Mouse (Mus musculus) forebrain, postnatal 0 days (tissue): ENCODE data around the gene Sh3rf3. TPM values are rescaled to one million over a fixed set of nuclear protein-coding genes. Genes with fewer than 3 reads are reported as not detected.

Source experiments
- ATAC-seq: fragments of 200-750 bp; cut with Nextera tagmentation; 2 replicates; pipeline ENCODE4 v1.8.0; 2017; ENCODE audit warnings: mild to moderate bottlenecking, moderate library complexity
- DNase-seq: peaks from one replicate; pipeline ENCODE4 v3.0.0-alpha.2; 2015
- H3K27ac ChIP-seq: fragments of 300-500 bp; sonication (generic); 2 replicates; pipeline ENCODE4 v1.5.1; 2014; ENCODE audit warnings: low read depth, mild to moderate bottlenecking, antibody characterized with exemption, low read length, moderate library complexity, mixed read lengths
- H3K27me3 ChIP-seq: fragments of 300-500 bp; sonication (generic); 2 replicates; pipeline ENCODE4 v1.6.1; 2014; ENCODE audit warnings: mild to moderate bottlenecking, low read length, mixed read lengths; ENCODE audit not compliant: insufficient read depth
- H3K36me3 ChIP-seq: fragments of 300-500 bp; sonication (generic); 2 replicates; pipeline ENCODE4 v1.6.1; 2014; ENCODE audit warnings: mild to moderate bottlenecking, moderate library complexity; ENCODE audit not compliant: insufficient read depth
- H3K4me1 ChIP-seq: fragments of 300-500 bp; sonication (generic); 2 replicates; pipeline ENCODE4 v1.6.1; 2014; ENCODE audit warnings: antibody characterized with exemption; ENCODE audit not compliant: insufficient read depth
- H3K4me2 ChIP-seq: fragments of 300-500 bp; sonication (generic); 2 replicates; pipeline ENCODE4 v1.6.1; 2014; ENCODE audit warnings: low read depth, mild to moderate bottlenecking, moderate library complexity
- H3K4me3 ChIP-seq: fragments of 300-500 bp; sonication (generic); 2 replicates; pipeline ENCODE4 v1.5.1; 2014; ENCODE audit warnings: low read depth, low read length, mixed read lengths
- H3K9ac ChIP-seq: fragments of 300-500 bp; sonication (generic); 2 replicates; pipeline ENCODE4 v1.6.1; 2014; ENCODE audit warnings: mild to moderate bottlenecking
- H3K9me3 ChIP-seq: fragments of 300-500 bp; sonication (generic); 2 replicates; pipeline ENCODE4 v1.6.1; 2016; ENCODE audit warnings: low read length
- CTCF ChIP-seq: sonication (generic); IDR thresholded peaks from 2 replicates; pipeline ENCODE4 v1.5.1; 2016; ENCODE audit warnings: antibody characterized with exemption, control low read depth, low read depth
- WGBS: fragments of 180-500 bp; shearing (Covaris S2); extraction: QIAGEN DNeasy Blood & Tissue Kit; methylation state at CpG from one replicate; pipeline ENCODE4 v1.1.7; 2014; 5-methylcytosine and 5-hydroxymethylcytosine counted together
- polyA plus RNA-seq: library from polyadenylated mRNA; unstranded; fragments of >200 nt; fragmentation: Nextera tagmentation; extraction: Ambion mirVana; gene quantifications from 2 replicates; pipeline ENCODE4 v1.2.1, GENCODE M21; 2015
- total RNA-seq: library from RNA; depleted of rRNA; stranded (reverse); fragments of >200 nt; gene quantifications from 2 replicates; pipeline ENCODE4 v1.2.3, GENCODE M21; 2014

Gene Sh3rf3
- total and polyA plus RNA-seq, 2 experiments from 2014 or later, result 10.1 to 38.1 TPM

GRCm38 (mm10) chr10:59013618-59014017 is 200.5 kb downstream of the Sh3rf3 start:
- H3K36me3 ChIP-seq, result no peaks in the 10 kb centered on the region
- no peak overlapping the region for H3K9ac ChIP-seq
- H3K9me3 ChIP-seq, result no peaks in the 10 kb centered on the region
- H3K4me2 ChIP-seq, result no peak overlapping the region
- no peaks in the 10 kb centered on the region for H3K27me3 ChIP-seq
- no peak for TF ChIP-seq CTCF
- no peaks in the 10 kb centered on the region for H3K4me1 ChIP-seq
- ATAC-seq (peak; percentile 18; the same call in 1 of the 2 replicates), DNase-seq (no peak)
- 52% methylated on average over 9 of the region's 9 CpGs for WGBS
- no peak overlapping the region for H3K4me3 ChIP-seq
- no peak overlapping the region for H3K27ac ChIP-seq

- Histone ChIP-seq H3K4me1 (no peaks in the 10 kb centered on the region), H3K9me3 (no peaks in the 10 kb centered on the region), H3K4me3 (no peak overlapping the region), H3K36me3 (no peaks in the 10 kb centered on the region), H3K9ac (no peak overlapping the region), H3K4me2 (no peak overlapping the region), H3K27me3 (no peaks in the 10 kb centered on the region), H3K27ac (no peak overlapping the region)
- no peak for DNase-seq
- WGBS, result 39% methylated on average over 3 of the region's 3 CpGs
- no peak; the same call in 1 of the 2 replicates for TF ChIP-seq CTCF
- ATAC-seq, result peak; percentile 55; the same call in 1 of the 2 replicates
Observed at GRCm38 (mm10) chr10:59019302-59019973, 206.3 kb downstream of the Sh3rf3 start.

- peaks cover 5% of the 10 kb centered on the region; the same call in 1 of the 2 replicates for H3K36me3 ChIP-seq
- ATAC-seq (no peak), DNase-seq (no peak)
- H3K27ac ChIP-seq, result no peak overlapping the region
- 87% methylated on average over 4 of the region's 4 CpGs for WGBS
- no peaks in the 10 kb centered on the region for H3K9me3 ChIP-seq
- no peak for TF ChIP-seq CTCF
- H3K9ac ChIP-seq, result no peak overlapping the region
- no peak overlapping the region for H3K4me3 ChIP-seq
- H3K4me2 ChIP-seq, result no peak overlapping the region
- H3K4me1 ChIP-seq, result no peaks in the 10 kb centered on the region
- H3K27me3 ChIP-seq, result no peaks in the 10 kb centered on the region
Observed at GRCm38 (mm10) chr10:59050434-59050833, 237.3 kb downstream of the Sh3rf3 start.

- H3K27me3 ChIP-seq, result no peaks in the 10 kb centered on the region
- no peak overlapping the region for H3K4me3 ChIP-seq
- no peak for TF ChIP-seq CTCF
- H3K27ac ChIP-seq, result no peak overlapping the region
- no peaks in the 10 kb centered on the region for H3K36me3 ChIP-seq
- 53% methylated on average over 6 of the region's 6 CpGs for WGBS
- H3K9ac ChIP-seq, result no peak overlapping the region
- ATAC-seq (peak; percentile 36; the same call in 1 of the 2 replicates), DNase-seq (no peak)
- no peaks in the 10 kb centered on the region for H3K9me3 ChIP-seq
- H3K4me1 ChIP-seq, result no peaks in the 10 kb centered on the region
- no peak overlapping the region for H3K4me2 ChIP-seq
Observed at GRCm38 (mm10) chr10:59056294-59056693, 243.1 kb downstream of the Sh3rf3 start.

- no peak overlapping the region for H3K9ac ChIP-seq
- no peaks in the 10 kb centered on the region for H3K36me3 ChIP-seq
- H3K27ac ChIP-seq, result no peak overlapping the region
- 75% methylated on average over 6 of the region's 6 CpGs for WGBS
- H3K4me3 ChIP-seq, result no peak overlapping the region
- no peaks in the 10 kb centered on the region for H3K27me3 ChIP-seq
- no peak overlapping the region for H3K4me2 ChIP-seq
- ATAC-seq (no peak), DNase-seq (no peak)
- no peak for TF ChIP-seq CTCF
- no peaks in the 10 kb centered on the region for H3K4me1 ChIP-seq
- H3K9me3 ChIP-seq, result no peaks in the 10 kb centered on the region
Observed at GRCm38 (mm10) chr10:59066804-59067203, 253.6 kb downstream of the Sh3rf3 start.

GRCm38 (mm10) chr10:59072827-59073226 is 259.7 kb downstream of the Sh3rf3 start:
- ATAC-seq, result no peak
- WGBS, result 53% methylated on average over 4 of the region's 4 CpGs
- H3K36me3 ChIP-seq, result no peaks in the 10 kb centered on the region
- no peak overlapping the region for H3K4me3 ChIP-seq
- no peak for TF ChIP-seq CTCF
- no peaks in the 10 kb centered on the region for H3K4me1 ChIP-seq
- no peaks in the 10 kb centered on the region for H3K9me3 ChIP-seq
- DNase-seq, result no peak
- no peak overlapping the region for H3K4me2 ChIP-seq
- no peaks in the 10 kb centered on the region for H3K27me3 ChIP-seq
- H3K27ac ChIP-seq, result no peak overlapping the region
- no peak overlapping the region for H3K9ac ChIP-seq

- TF ChIP-seq CTCF, result no peak
- no peak for ATAC-seq
- DNase-seq, result no peak
- no peaks in the 10 kb centered on the region for H3K36me3 ChIP-seq
- H3K4me1 ChIP-seq, result no peaks in the 10 kb centered on the region
- H3K27me3 ChIP-seq, result no peaks in the 10 kb centered on the region
- 94% methylated on average over 10 of the region's 10 CpGs for WGBS
- no peak overlapping the region for H3K9ac ChIP-seq
- no peak overlapping the region for H3K4me2 ChIP-seq
- no peaks in the 10 kb centered on the region for H3K9me3 ChIP-seq
- no peak overlapping the region for H3K4me3 ChIP-seq
- no peak overlapping the region for H3K27ac ChIP-seq
Observed at GRCm38 (mm10) chr10:59076681-59077080, 263.5 kb downstream of the Sh3rf3 start.
